Mouse (Mus musculus) megakaryocyte, embryonic 14.5 days (primary cell): Measurements from ENCODE around the gene Rgs10.

Experiments
- FLI1 ChIP-seq: IDR thresholded peaks from 2 replicates; pipeline ENCODE4 v1.6.1; 2012; ENCODE audit warnings: low read length, inconsistent platforms, mixed read lengths
- GATA1 ChIP-seq: IDR thresholded peaks from 3 replicates; pipeline ENCODE4 v1.6.1; 2012; ENCODE audit warnings: mixed read lengths, low read length, inconsistent platforms, borderline replicate concordance

DNA sequence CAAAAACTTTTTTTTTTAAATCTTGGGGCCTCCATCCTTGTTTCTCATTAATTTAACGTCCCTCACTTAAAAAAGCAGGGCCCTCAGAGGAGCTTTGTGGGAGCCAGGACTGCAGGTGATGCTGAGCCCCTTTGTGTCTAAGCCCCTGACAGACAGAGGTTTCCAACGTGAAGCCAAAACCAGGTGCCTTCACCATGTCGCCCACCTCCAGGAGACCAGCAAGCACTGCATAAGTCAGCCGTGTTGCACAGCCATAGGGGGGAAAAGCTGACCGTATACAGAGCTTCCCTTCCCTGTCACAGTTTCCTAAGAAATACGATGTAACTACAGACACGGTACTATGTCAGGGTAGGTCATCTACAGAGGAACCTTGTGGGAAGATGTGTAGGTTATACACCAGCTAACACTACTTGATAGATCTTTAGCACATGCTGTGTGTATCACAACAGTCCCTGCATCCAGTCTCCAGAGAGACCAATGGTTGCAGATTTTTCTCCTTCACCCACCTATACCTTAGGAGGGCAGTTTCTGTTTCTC lies 35.3 kb downstream of the Rgs10 start:
- TF ChIP-seq FLI1 (no peak), GATA1 (no peak)
